Mouse (Mus musculus): ENCODE measurements at regions not wholly inside any gene's neighbourhood (a gene's known extent, or its start where the extent isn't known, plus 50 kb on each side); places are given as distances from the start of the nearest gene placed in this dataset.

GRCm38 (mm10) chr2:133221762-133222556 lies 276.3 kb upstream of the Fermt1 start:
- DNase-seq (ENCODE audit: low spot score in 2 of 2) = no peak

- no peak for DNase-seq (ENCODE audit: low spot score in 2 of 2)
Observed at GRCm38 (mm10) chr2:133235175-133235920, 289.6 kb upstream of the Fermt1 start.

- no peak for DNase-seq (ENCODE audit: low spot score in 2 of 2)
Observed at GRCm38 (mm10) chr2:133252131-133252530, 299.8 kb upstream of the Bmp2 start.

GRCm38 (mm10) chr2:133274424-133274823 lies 277.5 kb upstream of the Bmp2 start:
- DNase-seq (ENCODE audit: low spot score in 2 of 2) = no peak

- no peak for DNase-seq (ENCODE audit: low spot score in 2 of 2)
Observed at GRCm38 (mm10) chr2:133278546-133278945, 273.4 kb upstream of the Bmp2 start.

- DNase-seq (ENCODE audit: low spot score in 2 of 2) = no peak
Observed at GRCm38 (mm10) chr2:133279275-133279674, 272.7 kb upstream of the Bmp2 start.

- DNase-seq (ENCODE audit: low spot score in 2 of 2) = no peak
Observed at GRCm38 (mm10) chr2:133282692-133283091, 269.3 kb upstream of the Bmp2 start.

- DNase-seq (ENCODE audit: low spot score in 2 of 2) = no peak
Observed at GRCm38 (mm10) chr2:133283709-133284108, 268.2 kb upstream of the Bmp2 start.

GRCm38 (mm10) chr2:133294136-133294535 lies 257.8 kb upstream of the Bmp2 start:
- no peak for DNase-seq (ENCODE audit: low spot score in 2 of 2)

GRCm38 (mm10) chr2:133305936-133306335 lies 246.0 kb upstream of the Bmp2 start:
- DNase-seq (ENCODE audit: low spot score in 2 of 2) = peak in 1 of 2 experiments; percentile 36

GRCm38 (mm10) chr2:133311001-133311400 lies 241.0 kb upstream of the Bmp2 start:
- no peak for DNase-seq (ENCODE audit: low spot score in 2 of 2)

GRCm38 (mm10) chr2:133326290-133327050 lies 225.5 kb upstream of the Bmp2 start:
- DNase-seq (ENCODE audit: low spot score in 2 of 2) = no peak

GRCm38 (mm10) chr2:133327653-133328052 lies 224.3 kb upstream of the Bmp2 start:
- DNase-seq (ENCODE audit: low spot score in 2 of 2) = no peak

- no peak for DNase-seq (ENCODE audit: low spot score in 2 of 2)
Observed at GRCm38 (mm10) chr2:133336177-133336901, 215.6 kb upstream of the Bmp2 start.

GRCm38 (mm10) chr2:133338150-133338549 lies 213.8 kb upstream of the Bmp2 start:
- DNase-seq (ENCODE audit: low spot score in 2 of 2) = no peak

GRCm38 (mm10) chr2:133341352-133341751 lies 210.6 kb upstream of the Bmp2 start:
- DNase-seq (ENCODE audit: low spot score in 2 of 2) = no peak

GRCm38 (mm10) chr2:133345964-133346788 lies 205.8 kb upstream of the Bmp2 start:
- no peak for DNase-seq (ENCODE audit: low spot score in 2 of 2)

- DNase-seq (ENCODE audit: low spot score in 2 of 2) = peak; percentile 3 to 5
Observed at GRCm38 (mm10) chr2:133346789-133347424, 205.1 kb upstream of the Bmp2 start.

- DNase-seq (ENCODE audit: low spot score in 2 of 2) = no peak
Observed at GRCm38 (mm10) chr2:133351306-133351705, 200.7 kb upstream of the Bmp2 start.

GRCm38 (mm10) chr2:133352800-133353199 lies 199.2 kb upstream of the Bmp2 start:
- DNase-seq (ENCODE audit: low spot score in 2 of 2) = no peak

Data from urinary bladder, postnatal 36 days (tissue).